Mouse (Mus musculus): ENCODE data around the gene AC141477.1. TPM values are rescaled to one million over a fixed set of nuclear protein-coding genes. Genes with fewer than 3 reads are reported as not detected.

The AC141477.1 gene
- polyA plus RNA-seq, 1 experiment from 2014 or later, result not detected

DNA sequence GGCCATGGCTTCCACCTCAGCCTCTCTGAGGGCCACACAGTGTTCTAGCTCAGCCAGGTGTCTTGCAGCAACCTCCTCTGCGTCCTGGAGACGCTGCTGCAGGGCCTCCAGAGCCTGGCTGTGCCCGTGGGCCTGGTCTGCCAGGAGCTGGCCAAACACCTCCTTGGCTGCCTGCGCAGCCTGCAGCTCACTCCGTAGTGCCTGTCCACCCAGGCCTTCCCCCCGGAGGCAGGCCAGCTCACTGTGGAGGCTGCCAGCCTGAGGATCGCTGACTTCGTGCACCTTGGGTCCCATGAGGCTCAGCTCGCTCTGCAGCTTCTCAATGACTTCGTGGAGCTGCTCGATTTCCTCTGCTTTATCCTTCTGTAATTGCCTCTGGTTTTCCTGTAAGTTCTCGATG lies 47.6 kb downstream of the AC141477.1 start:
- WGBS, result 94% methylated on average over 12 of the region's 12 CpGs
- Histone ChIP-seq H3K9me3 (replicated peaks) (no peaks in the 10 kb centered on the region), H3K9ac (no peak overlapping the region), H3K36me3 (peaks cover 53% of the 10 kb centered on the region), H3K27ac (replicated peaks) (no peak overlapping the region), H3K4me2 (replicated peaks) (no peak overlapping the region), H3K4me1 (no peaks in the 10 kb centered on the region), H3K4me3 (replicated peaks) (no peak overlapping the region), H3K27me3 (no peaks in the 10 kb centered on the region)
- ATAC-seq (ENCODE audit: insufficient number of reproducible peaks, low FRiP score, low TSS enrichment, low read depth), result no peak

DNA sequence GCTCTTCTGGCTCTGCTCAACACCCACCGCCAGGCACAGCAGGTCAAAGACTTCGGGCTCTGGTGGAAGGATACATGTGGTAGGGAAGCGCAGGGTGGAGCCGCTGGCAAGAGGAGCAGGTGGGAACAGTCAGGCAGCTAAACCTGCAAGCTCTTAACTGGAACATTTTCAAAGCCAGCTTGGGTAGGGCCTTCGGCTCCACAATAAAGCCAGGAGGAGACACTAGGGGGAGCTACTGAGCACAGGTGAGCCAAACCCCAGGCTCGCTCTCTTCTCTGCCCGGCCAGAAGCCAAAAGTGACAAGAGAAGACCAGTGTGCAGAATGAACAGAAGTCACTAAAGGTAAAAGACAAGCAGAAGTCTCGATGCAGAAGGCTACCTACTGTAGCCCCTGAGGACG lies 48.5 kb downstream of the AC141477.1 start:
- no peak overlapping the region for H3K4me2 ChIP-seq (replicated peaks)
- 81% methylated on average over 9 of the region's 9 CpGs for WGBS
- no peaks in the 10 kb centered on the region for H3K9me3 ChIP-seq (replicated peaks)
- no peaks in the 10 kb centered on the region for H3K4me1 ChIP-seq
- ATAC-seq (ENCODE audit: insufficient number of reproducible peaks, low FRiP score, low TSS enrichment, low read depth), result no peak
- H3K27me3 ChIP-seq, result no peaks in the 10 kb centered on the region
- H3K9ac ChIP-seq, result no peak overlapping the region
- no peak overlapping the region for H3K27ac ChIP-seq (replicated peaks)
- no peak overlapping the region for H3K4me3 ChIP-seq (replicated peaks)
- peaks cover 55% of the 10 kb centered on the region for H3K36me3 ChIP-seq

DNA sequence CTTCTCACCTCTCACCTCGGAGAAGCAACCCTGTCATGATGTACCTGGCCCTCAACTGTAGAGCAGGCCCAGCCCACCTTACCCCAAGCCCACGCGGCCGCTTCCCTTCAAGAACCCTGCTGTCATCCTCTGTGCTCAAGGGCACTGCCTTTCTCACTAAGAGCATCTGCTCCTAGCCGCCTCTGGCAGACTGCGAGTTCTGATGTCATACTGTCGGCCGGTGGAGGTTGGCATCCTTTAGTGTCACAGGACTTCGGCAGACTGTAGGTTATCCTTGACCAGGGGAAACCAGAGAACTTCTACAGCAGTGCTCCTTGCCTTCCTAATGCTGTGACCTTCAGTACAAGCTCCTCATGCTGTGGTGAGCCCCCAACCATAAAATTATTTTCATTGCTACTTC lies 49.1 kb downstream of the AC141477.1 start:
- peaks cover 57% of the 10 kb centered on the region for H3K36me3 ChIP-seq
- no peaks in the 10 kb centered on the region for H3K27me3 ChIP-seq
- H3K4me1 ChIP-seq, result no peaks in the 10 kb centered on the region
- no peak overlapping the region for H3K4me2 ChIP-seq (replicated peaks)
- WGBS, result 94% methylated on average over 9 of the region's 9 CpGs
- H3K27ac ChIP-seq (replicated peaks), result no peak overlapping the region
- no peak overlapping the region for H3K9ac ChIP-seq
- H3K4me3 ChIP-seq (replicated peaks), result no peak overlapping the region
- no peak for ATAC-seq (ENCODE audit: insufficient number of reproducible peaks, low FRiP score, low TSS enrichment, low read depth)
- H3K9me3 ChIP-seq (replicated peaks), result no peaks in the 10 kb centered on the region

Other genes with a start within 250 kb of the AC141477.1 start
- 59.4 and 61.7 TPM in 2 replicates for gene Prmt2, start 202.6 kb downstream of the AC141477.1 start, polyA plus RNA-seq (2015; fragmentation: Nextera tagmentation; extraction: Ambion mirVana)
- 8.5 and 9.3 TPM in 2 replicates for gene S100b, start 186.6 kb downstream of the AC141477.1 start, polyA plus RNA-seq (2015; fragmentation: Nextera tagmentation; extraction: Ambion mirVana)
- 13.5 and 14.1 TPM in 2 replicates for gene Dip2a, start 95.2 kb downstream of the AC141477.1 start, polyA plus RNA-seq (2015; fragmentation: Nextera tagmentation; extraction: Ambion mirVana)
- 15.9 and 18.1 TPM in 2 replicates for gene Pcnt, start 2.3 kb upstream of the AC141477.1 start, polyA plus RNA-seq (2015; fragmentation: Nextera tagmentation; extraction: Ambion mirVana)
- gene 2610028H24Rik, start 8.6 kb upstream of the AC141477.1 start, polyA plus RNA-seq (2015; fragmentation: Nextera tagmentation; extraction: Ambion mirVana), result 5.4 and 8.7 TPM in 2 replicates
- gene Mcm3ap, start 28.5 kb upstream of the AC141477.1 start, polyA plus RNA-seq (2015; fragmentation: Nextera tagmentation; extraction: Ambion mirVana), result 49.4 and 52.6 TPM in 2 replicates
- gene Ybey, start 28.7 kb upstream of the AC141477.1 start, polyA plus RNA-seq (2015; fragmentation: Nextera tagmentation; extraction: Ambion mirVana), result 5.9 and 6.3 TPM in 2 replicates
- 28.3 and 38.6 TPM in 2 replicates for gene Lss, start 91.1 kb upstream of the AC141477.1 start, polyA plus RNA-seq (2015; fragmentation: Nextera tagmentation; extraction: Ambion mirVana)
- gene Spatc1l, start 121.8 kb upstream of the AC141477.1 start, polyA plus RNA-seq (2015; fragmentation: Nextera tagmentation; extraction: Ambion mirVana), result 0.13 TPM in 1 of 2 replicates, not detected in the other
- 0.14 TPM in 1 of 2 replicates, not detected in the other for gene Ftcd, start 135.2 kb upstream of the AC141477.1 start, polyA plus RNA-seq (2015; fragmentation: Nextera tagmentation; extraction: Ambion mirVana)
- gene Col6a2, start 183.2 kb upstream of the AC141477.1 start, polyA plus RNA-seq (2015; fragmentation: Nextera tagmentation; extraction: Ambion mirVana), result 390 and 438 TPM in 2 replicates